Mouse (Mus musculus) heart, postnatal 0 days (tissue): Measurements from ENCODE around the gene Tarbp2. TPM values are rescaled to one million over a fixed set of nuclear protein-coding genes. Genes with fewer than 3 reads are reported as not detected.

Experiments
- ATAC-seq: fragments of 200-750 bp; cut with Nextera tagmentation; 2 replicates; pipeline ENCODE4 v1.8.0; 2017; ENCODE audit warnings: low read depth, moderate number of reproducible peaks, moderate library complexity; ENCODE audit not compliant: insufficient read depth
- DNase-seq: peaks from one replicate; pipeline ENCODE4 v3.0.0-alpha.2; 2016; ENCODE audit warnings: low spot score
- H3K27ac ChIP-seq: fragments of 300-500 bp; sonication (generic); 2 replicates; pipeline ENCODE4 v1.5.1; 2014; ENCODE audit warnings: low read depth, mild to moderate bottlenecking
- H3K27me3 ChIP-seq: fragments of 300-500 bp; sonication (generic); 2 replicates; pipeline ENCODE4 v1.6.1; 2014; ENCODE audit warnings: low read length, mixed read lengths; ENCODE audit not compliant: control insufficient read depth, insufficient read depth
- H3K36me3 ChIP-seq: fragments of 300-500 bp; sonication (generic); replicated peaks from 2 replicates; pipeline ENCODE4 v1.6.1; 2014; ENCODE audit warnings: low read length, mixed read lengths; ENCODE audit not compliant: control insufficient read depth, insufficient read depth
- H3K4me1 ChIP-seq: fragments of 300-500 bp; sonication (generic); 2 replicates; pipeline ENCODE4 v1.6.1; 2014; ENCODE audit warnings: antibody characterized with exemption; ENCODE audit not compliant: control insufficient read depth, insufficient read depth
- H3K4me2 ChIP-seq: fragments of 300-500 bp; sonication (generic); 2 replicates; pipeline ENCODE4 v1.6.1; 2014; ENCODE audit warnings: low read depth, mild to moderate bottlenecking, low read length, moderate library complexity
- H3K4me3 ChIP-seq: fragments of 300-500 bp; sonication (generic); 2 replicates; pipeline ENCODE4 v1.5.1; 2014; ENCODE audit warnings: low read depth, low read length
- H3K9ac ChIP-seq: fragments of 300-500 bp; sonication (generic); replicated peaks from 2 replicates; pipeline ENCODE4 v1.6.1; 2014; ENCODE audit warnings: low read depth, low read length, mixed read lengths
- H3K9me3 ChIP-seq: fragments of 300-500 bp; sonication (generic); replicated peaks from 2 replicates; pipeline ENCODE4 v1.6.1; 2016; ENCODE audit warnings: low read length; ENCODE audit not compliant: control insufficient read depth
- CTCF ChIP-seq: IDR thresholded peaks from 2 replicates; pipeline ENCODE4 v1.5.1; 2016; ENCODE audit warnings: antibody characterized with exemption, control low read depth, low read depth
- EP300 ChIP-seq: IDR thresholded peaks from 2 replicates; pipeline ENCODE4 v1.6.1; 2016; ENCODE audit warnings: antibody characterized with exemption, low read depth
- WGBS: fragments of 180-500 bp; shearing (Covaris S2); extraction: QIAGEN DNeasy Blood & Tissue Kit; methylation state at CpG from one replicate; pipeline ENCODE4 v1.1.7; 2014; 5-methylcytosine and 5-hydroxymethylcytosine counted together
- polyA plus RNA-seq: library from polyadenylated mRNA; unstranded; fragments of >200 nt; fragmentation: Nextera tagmentation; extraction: Ambion mirVana; gene quantifications from 2 replicates; pipeline ENCODE4 v1.2.1, GENCODE M21; 2015
- total RNA-seq: library from RNA; depleted of rRNA; stranded (reverse); fragments of >200 nt; gene quantifications from 2 replicates; pipeline ENCODE4 v1.2.3, GENCODE M21; 2014; ENCODE audit warnings: low replicate concordance

Tarbp2 gene
- total and polyA plus RNA-seq, 2 experiments from 2014 or later: 68.5 to 73.7 TPM

DNA sequence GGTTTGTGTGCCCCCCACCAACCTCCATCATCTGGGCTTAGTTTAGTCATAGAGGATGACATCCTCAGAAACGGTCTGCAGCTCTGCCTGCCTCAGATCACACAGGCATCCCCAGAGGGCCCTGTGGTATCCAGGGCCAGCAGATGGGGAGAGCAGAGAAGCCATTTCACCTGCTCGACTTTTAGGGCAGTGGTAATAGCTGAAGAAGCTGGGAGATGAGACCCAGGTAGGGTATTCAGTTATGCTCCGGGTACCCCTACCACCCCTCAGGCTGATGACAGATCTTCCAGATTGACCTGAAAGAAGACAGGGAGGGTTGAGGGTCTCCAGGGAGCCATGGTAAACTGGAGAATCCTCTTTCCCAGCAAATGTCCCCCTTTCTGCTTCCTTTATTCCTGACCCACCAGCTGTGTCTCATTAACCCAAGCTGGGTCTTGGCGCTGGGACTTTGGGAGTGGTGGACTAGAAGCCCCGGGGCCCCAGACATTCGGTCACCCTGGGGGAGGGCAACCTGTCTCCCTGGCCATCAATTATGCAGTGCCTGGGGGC lies 6.6 kb upstream of the Tarbp2 start:
- Histone ChIP-seq H3K9me3 (no peaks in the 10 kb centered on the region), H3K9ac (no peak overlapping the region), H3K4me2 (peak overlapping the region; percentile 97; the same call in 1 of the 2 replicates), H3K27me3 (no peaks in the 10 kb centered on the region), H3K4me3 (no peak overlapping the region), H3K27ac (no peak overlapping the region), H3K4me1 (peaks cover 13% of the 10 kb centered on the region), H3K36me3 (no peaks in the 10 kb centered on the region)
- no peak for ATAC-seq
- WGBS: 27% methylated on average over 6 of the region's 6 CpGs
- no peak for DNase-seq
- TF ChIP-seq EP300: no peak
- TF ChIP-seq CTCF: no peak

DNA sequence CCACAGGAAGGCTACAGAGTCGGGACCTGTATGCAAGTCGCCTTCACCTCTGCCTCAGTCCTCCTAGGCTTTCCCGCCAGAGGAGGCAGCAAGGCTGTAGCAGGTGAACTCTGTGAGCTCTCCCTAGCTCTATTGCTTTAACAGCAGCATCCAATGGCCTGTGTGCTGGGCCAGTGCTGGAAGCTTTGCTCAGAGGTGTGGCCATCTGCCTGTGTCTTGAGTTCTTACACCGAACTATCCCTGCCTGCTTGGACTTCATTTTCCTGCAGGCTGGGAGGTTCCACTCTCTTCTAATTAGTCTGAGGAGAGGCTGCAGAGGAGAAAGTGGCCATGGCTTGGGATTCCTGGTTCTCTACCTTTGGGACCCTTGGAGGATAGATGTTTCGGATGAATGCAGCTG lies 6.0 kb upstream of the Tarbp2 start:
- H3K4me1 ChIP-seq: peaks cover 13% of the 10 kb centered on the region
- H3K4me3 ChIP-seq: no peak overlapping the region
- H3K36me3 ChIP-seq: no peaks in the 10 kb centered on the region
- no peak overlapping the region for H3K27ac ChIP-seq
- TF ChIP-seq CTCF: no peak
- TF ChIP-seq EP300: no peak
- no peak for DNase-seq
- no peak overlapping the region for H3K4me2 ChIP-seq
- no peaks in the 10 kb centered on the region for H3K27me3 ChIP-seq
- 56% methylated on average over 5 of the region's 5 CpGs for WGBS
- no peaks in the 10 kb centered on the region for H3K9me3 ChIP-seq
- no peak for ATAC-seq
- no peak overlapping the region for H3K9ac ChIP-seq

DNA sequence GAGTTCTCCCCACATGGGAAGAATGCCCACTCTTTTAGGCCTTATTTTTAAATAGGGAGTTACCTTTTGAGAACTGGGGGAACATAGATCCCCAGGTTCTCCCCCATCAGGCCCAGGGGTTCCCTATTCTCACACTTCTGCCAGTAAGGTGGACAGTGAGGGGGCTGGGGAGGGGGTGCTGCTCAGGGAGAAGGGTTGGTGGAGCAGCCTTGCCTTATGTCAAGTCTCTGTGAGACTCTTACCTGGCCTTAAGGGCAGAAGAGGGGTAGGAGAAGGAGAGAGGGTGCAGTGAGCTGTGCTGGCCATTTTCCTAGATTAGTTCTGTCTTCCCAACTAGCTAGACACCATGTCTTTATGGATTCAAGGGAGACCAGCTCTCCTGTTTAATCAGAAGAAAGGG lies 5.5 kb upstream of the Tarbp2 start:
- Histone ChIP-seq H3K4me3 (no peak overlapping the region), H3K4me1 (peaks cover 13% of the 10 kb centered on the region), H3K4me2 (no peak overlapping the region), H3K27ac (no peak overlapping the region), H3K27me3 (no peaks in the 10 kb centered on the region), H3K9me3 (no peaks in the 10 kb centered on the region), H3K36me3 (no peaks in the 10 kb centered on the region), H3K9ac (no peak overlapping the region)
- ATAC-seq: no peak
- DNase-seq: no peak
- TF ChIP-seq EP300: no peak
- TF ChIP-seq CTCF: no peak

DNA sequence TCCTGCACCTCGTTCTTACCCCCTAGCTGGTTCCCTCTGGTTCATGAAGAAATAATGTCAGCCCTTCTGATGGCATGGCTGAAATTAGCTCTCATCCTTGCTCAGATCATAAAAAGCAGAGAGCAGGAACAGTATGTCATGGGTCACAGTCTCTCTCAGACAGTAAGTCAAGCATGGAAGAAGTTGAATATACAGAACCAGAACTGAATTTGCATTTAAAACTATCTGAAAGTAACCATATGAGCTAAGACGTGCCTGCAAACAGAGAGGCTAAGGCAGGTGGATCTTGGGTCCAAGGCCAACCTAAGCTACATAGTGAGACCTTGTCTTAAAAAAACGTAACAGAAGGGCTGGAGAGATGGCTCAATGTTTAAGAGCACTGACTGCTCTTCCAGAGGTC lies 5.0 kb upstream of the Tarbp2 start:
- TF ChIP-seq CTCF (no peak), EP300 (no peak)
- 81% methylated on average over 3 of the region's 3 CpGs for WGBS

DNA sequence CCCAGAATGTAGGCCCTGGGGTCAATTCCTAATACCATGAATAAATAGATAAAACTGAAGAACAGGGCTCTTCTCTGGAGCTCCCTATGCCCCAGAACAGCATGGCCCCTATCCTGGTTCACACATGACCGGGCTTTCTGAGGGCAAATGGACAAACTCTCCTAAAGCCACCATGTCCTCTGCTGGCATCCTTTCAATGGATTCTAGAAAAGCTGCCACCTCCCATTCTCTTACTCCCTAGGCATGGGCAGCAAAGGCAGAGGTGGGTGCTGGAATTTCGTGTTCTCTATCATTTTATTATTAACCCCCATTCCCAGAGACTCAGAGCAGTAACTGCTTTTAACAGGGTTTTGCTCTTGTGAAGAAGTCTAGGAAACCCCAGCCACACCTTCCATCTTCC lies 2.7 kb upstream of the Tarbp2 start:
- H3K27me3 ChIP-seq: no peaks in the 10 kb centered on the region
- no peak overlapping the region for H3K9ac ChIP-seq
- ATAC-seq (no peak), DNase-seq (no peak)
- H3K4me1 ChIP-seq: peaks cover 19% of the 10 kb centered on the region
- no peak overlapping the region for H3K4me3 ChIP-seq
- H3K27ac ChIP-seq: no peak overlapping the region
- TF ChIP-seq EP300 (no peak), CTCF (no peak)
- WGBS: 91% methylated on average over 2 of the region's 2 CpGs
- no peaks in the 10 kb centered on the region for H3K36me3 ChIP-seq
- no peaks in the 10 kb centered on the region for H3K9me3 ChIP-seq
- H3K4me2 ChIP-seq: no peak overlapping the region

More for the DNA sequence above, 5.0 kb upstream of the Tarbp2 start:
- Histone ChIP-seq H3K36me3 (no peaks in the 10 kb centered on the region), H3K4me1 (peaks cover 13% of the 10 kb centered on the region), H3K27me3 (no peaks in the 10 kb centered on the region), H3K9me3 (no peaks in the 10 kb centered on the region), H3K4me3 (no peak overlapping the region), H3K4me2 (no peak overlapping the region), H3K27ac (no peak overlapping the region), H3K9ac (no peak overlapping the region)
- no peak for DNase-seq
- no peak for ATAC-seq

DNA sequence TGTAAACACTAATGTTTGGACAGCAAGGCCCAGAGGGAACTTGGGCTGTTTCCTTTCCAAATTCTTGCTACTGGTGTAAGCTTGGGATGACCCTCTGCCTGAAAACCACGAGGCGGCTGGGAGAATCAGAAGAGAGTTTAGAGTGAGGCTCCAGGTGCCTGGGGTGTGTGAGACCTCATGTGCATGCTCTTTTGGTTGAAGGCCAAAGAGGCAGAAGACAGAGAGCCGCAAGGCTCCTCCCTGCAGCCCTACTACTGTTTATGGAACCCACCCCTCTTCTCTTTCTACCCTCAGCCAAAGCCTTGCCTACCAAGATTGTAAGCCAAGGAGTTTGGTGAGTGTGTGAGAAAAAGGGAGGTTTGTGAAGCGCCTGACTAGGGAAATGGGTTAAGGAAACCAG lies 2.2 kb upstream of the Tarbp2 start:
- H3K4me3 ChIP-seq: no peak overlapping the region
- peak overlapping the region; percentile 93 for H3K4me2 ChIP-seq
- no peaks in the 10 kb centered on the region for H3K9me3 ChIP-seq
- H3K4me1 ChIP-seq: peaks cover 23% of the 10 kb centered on the region
- no peak overlapping the region for H3K27ac ChIP-seq
- H3K36me3 ChIP-seq: no peaks in the 10 kb centered on the region
- ATAC-seq: no peak
- DNase-seq: no peak
- H3K27me3 ChIP-seq: no peaks in the 10 kb centered on the region
- H3K9ac ChIP-seq: no peak overlapping the region
- WGBS: 57% methylated on average over 4 of the region's 4 CpGs
- no peak for TF ChIP-seq CTCF
- TF ChIP-seq EP300: no peak
